Mouse (Mus musculus) limb, embryonic 10.5 days (tissue): Measurements from ENCODE around the gene Cib3. TPM values are rescaled to one million over a fixed set of nuclear protein-coding genes. Genes with fewer than 3 reads are reported as not detected.

Experiments used
- DNase-seq: peaks from one replicate; pipeline ENCODE4 v3.0.0-alpha.2; 2017; ENCODE audit warnings: low spot score
- H3K27ac ChIP-seq: fragments of 300-500 bp; sonication (generic); 2 replicates; pipeline ENCODE4 v1.5.1; 2016; ENCODE audit warnings: mild to moderate bottlenecking
- H3K27me3 ChIP-seq: fragments of 300-500 bp; sonication (generic); 2 replicates; pipeline ENCODE4 v1.6.1; 2016; ENCODE audit warnings: low read depth, mild to moderate bottlenecking; ENCODE audit not compliant: poor library complexity, severe bottlenecking
- H3K36me3 ChIP-seq: fragments of 300-500 bp; sonication (generic); 2 replicates; pipeline ENCODE4 v1.6.1; 2016; ENCODE audit warnings: mild to moderate bottlenecking, moderate library complexity
- H3K4me1 ChIP-seq: fragments of 300-500 bp; sonication (generic); 2 replicates; pipeline ENCODE4 v1.6.1; 2016
- H3K4me3 ChIP-seq: fragments of 300-500 bp; sonication (generic); 2 replicates; pipeline ENCODE4 v1.5.1; 2016; ENCODE audit warnings: mild to moderate bottlenecking, moderate library complexity
- H3K9me3 ChIP-seq: fragments of 300-500 bp; sonication (generic); replicated peaks from 2 replicates; pipeline ENCODE4 v1.6.1; 2016; ENCODE audit warnings: mild to moderate bottlenecking
- WGBS: fragments of 180-500 bp; shearing (Covaris S2); methylation state at CpG from one replicate; pipeline ENCODE4 v1.1.7; 2016; 5-methylcytosine and 5-hydroxymethylcytosine counted together
- polyA plus RNA-seq: library from polyadenylated mRNA; unstranded; fragments of >200 nt; fragmentation: Nextera tagmentation; extraction: Ambion mirVana; gene quantifications from 2 replicates; pipeline ENCODE4 v1.2.1, GENCODE M21; 2016

Cib3 gene
- polyA plus RNA-seq, 1 experiment from 2014 or later = not detected

GRCm38 (mm10) chr8:72190215-72190539, 22.5 kb downstream of the Cib3 start:
- H3K27me3 ChIP-seq = no peaks in the 10 kb centered on the region
- no peak overlapping the region for H3K4me3 ChIP-seq
- no peaks in the 10 kb centered on the region for H3K36me3 ChIP-seq
- H3K27ac ChIP-seq = no peak overlapping the region
- 94% methylated on average over 2 of the region's 2 CpGs for WGBS
- DNase-seq = no peak
- no peaks in the 10 kb centered on the region for H3K4me1 ChIP-seq
- H3K9me3 ChIP-seq = no peaks in the 10 kb centered on the region

- 79% methylated on average over 12 of the region's 12 CpGs for WGBS
- H3K9me3 ChIP-seq = no peaks in the 10 kb centered on the region
- H3K27ac ChIP-seq = no peak within 1 kb of the TSS
- no peak for DNase-seq
- no peaks in the 10 kb centered on the region for H3K4me1 ChIP-seq
- no peaks in the 10 kb centered on the region for H3K27me3 ChIP-seq
- H3K36me3 ChIP-seq = no peaks in the 10 kb centered on the region
- H3K4me3 ChIP-seq = no peak within 1 kb of the TSS
These were observed 23.0 kb downstream of the Cib3 start, which contains the start of gene Hsh2d for GRCm38 (mm10) chr8:72189417-72190214. Hsh2d (plus strand) TSS chr8:72189638.

- Histone ChIP-seq H3K27me3 (no peaks in the 10 kb centered on the region), H3K4me3 (no peak overlapping the region), H3K9me3 (no peaks in the 10 kb centered on the region), H3K27ac (no peak overlapping the region), H3K36me3 (no peaks in the 10 kb centered on the region), H3K4me1 (no peaks in the 10 kb centered on the region)
- WGBS = 80% methylated on average over 2 of the region's 2 CpGs
- no peak for DNase-seq
These were observed 24.8 kb downstream of the Cib3 start for GRCm38 (mm10) chr8:72187793-72188331.

GRCm38 (mm10) chr8:72183554-72184202, 29.0 kb downstream of the Cib3 start:
- no peaks in the 10 kb centered on the region for H3K27me3 ChIP-seq
- no peaks in the 10 kb centered on the region for H3K4me1 ChIP-seq
- 74% methylated on average over 2 of the region's 2 CpGs for WGBS
- peaks cover 34% of the 10 kb centered on the region for H3K36me3 ChIP-seq
- no peak overlapping the region for H3K4me3 ChIP-seq
- H3K27ac ChIP-seq = no peak overlapping the region
- no peaks in the 10 kb centered on the region for H3K9me3 ChIP-seq
- no peak for DNase-seq

- Histone ChIP-seq H3K4me1 (no peaks in the 10 kb centered on the region), H3K27me3 (no peaks in the 10 kb centered on the region), H3K4me3 (no peak overlapping the region), H3K36me3 (peaks cover 96% of the 10 kb centered on the region), H3K9me3 (no peaks in the 10 kb centered on the region), H3K27ac (no peak overlapping the region)
- peak; percentile 66 for DNase-seq
- 69% methylated on average over 5 of the region's 5 CpGs for WGBS
These were observed 35.2 kb downstream of the Cib3 start for GRCm38 (mm10) chr8:72177346-72177925.

- no peaks in the 10 kb centered on the region for H3K27me3 ChIP-seq
- peaks cover 99% of the 10 kb centered on the region for H3K36me3 ChIP-seq
- no peaks in the 10 kb centered on the region for H3K9me3 ChIP-seq
- no peaks in the 10 kb centered on the region for H3K4me1 ChIP-seq
- WGBS = 71% methylated on average over 3 of the region's 3 CpGs
- no peak for DNase-seq
- no peak overlapping the region for H3K4me3 ChIP-seq
- no peak overlapping the region for H3K27ac ChIP-seq
These were observed 42.9 kb downstream of the Cib3 start for GRCm38 (mm10) chr8:72169681-72170249.

- Histone ChIP-seq H3K4me3 (no peak overlapping the region), H3K9me3 (no peaks in the 10 kb centered on the region), H3K36me3 (peaks cover 99% of the 10 kb centered on the region), H3K27me3 (no peaks in the 10 kb centered on the region), H3K4me1 (no peaks in the 10 kb centered on the region), H3K27ac (no peak overlapping the region)
- WGBS = 91% methylated on average over 3 of the region's 3 CpGs
- DNase-seq = no peak
These were observed 43.5 kb downstream of the Cib3 start for GRCm38 (mm10) chr8:72169098-72169668.

- H3K36me3 ChIP-seq = peaks cover 50% of the 10 kb centered on the region
- H3K4me1 ChIP-seq = peaks cover 21% of the 10 kb centered on the region
- H3K4me3 ChIP-seq = peak overlapping the region; percentile 95; the same call in 1 of the 2 replicates
- H3K27ac ChIP-seq = no peak overlapping the region
- no peaks in the 10 kb centered on the region for H3K9me3 ChIP-seq
- no peak for DNase-seq
- H3K27me3 ChIP-seq = no peaks in the 10 kb centered on the region
These were observed 49.8 kb downstream of the Cib3 start for GRCm38 (mm10) chr8:72162821-72163220.

GRCm38 (mm10) chr8:72160707-72161697, 51.6 kb downstream of the Cib3 start, which contains the start of gene Rab8a:
Rab8a (plus strand) TSS chr8:72161200.
- peak; percentile 98 for DNase-seq
- Histone ChIP-seq H3K9me3 (no peaks in the 10 kb centered on the region), H3K27ac (peak within 1 kb of the TSS; percentile 89), H3K36me3 (peaks cover 32% of the 10 kb centered on the region), H3K4me1 (peaks cover 21% of the 10 kb centered on the region), H3K4me3 (peak within 1 kb of the TSS; percentile 95), H3K27me3 (no peaks in the 10 kb centered on the region)
- WGBS = under 1% methylated on average over 82 of the region's 82 CpGs

- Histone ChIP-seq H3K4me1 (peaks cover 21% of the 10 kb centered on the region), H3K27ac (peak overlapping the region; percentile 89), H3K36me3 (peaks cover 23% of the 10 kb centered on the region), H3K4me3 (peak overlapping the region; percentile 95), H3K9me3 (no peaks in the 10 kb centered on the region), H3K27me3 (no peaks in the 10 kb centered on the region)
- no peak for DNase-seq
- 67% methylated on average over 3 of the region's 3 CpGs for WGBS
These were observed 52.6 kb downstream of the Cib3 start for GRCm38 (mm10) chr8:72160007-72160406.

- Histone ChIP-seq H3K4me1 (peaks cover 21% of the 10 kb centered on the region), H3K9me3 (no peaks in the 10 kb centered on the region), H3K36me3 (peaks cover 20% of the 10 kb centered on the region), H3K27me3 (no peaks in the 10 kb centered on the region), H3K4me3 (no peak overlapping the region), H3K27ac (no peak overlapping the region)
- 88% methylated on average over 3 of the region's 3 CpGs for WGBS
- no peak for DNase-seq
These were observed 53.9 kb downstream of the Cib3 start for GRCm38 (mm10) chr8:72158726-72159125.

GRCm38 (mm10) chr8:72158096-72158495, 54.5 kb downstream of the Cib3 start:
- Histone ChIP-seq H3K36me3 (peaks cover 20% of the 10 kb centered on the region), H3K27ac (no peak overlapping the region), H3K27me3 (no peaks in the 10 kb centered on the region), H3K9me3 (no peaks in the 10 kb centered on the region), H3K4me1 (peaks cover 21% of the 10 kb centered on the region), H3K4me3 (no peak overlapping the region)
- WGBS = 89% methylated on average over 2 of the region's 2 CpGs
- no peak for DNase-seq
